Mouse (Mus musculus) E14TG2a.4 (cell line): ENCODE data around the gene Ccn1.

ENCODE experiments used
- CTCF ChIP-seq: conservative IDR thresholded peaks from 2 replicates; pipeline ENCODE4 v1.5.1; 2014; ENCODE audit warnings: low read length
- NANOG ChIP-seq: IDR thresholded peaks from 2 replicates; pipeline ENCODE4 v1.6.1; 2014; ENCODE audit warnings: borderline replicate concordance, low read length, mixed read lengths

DNA sequence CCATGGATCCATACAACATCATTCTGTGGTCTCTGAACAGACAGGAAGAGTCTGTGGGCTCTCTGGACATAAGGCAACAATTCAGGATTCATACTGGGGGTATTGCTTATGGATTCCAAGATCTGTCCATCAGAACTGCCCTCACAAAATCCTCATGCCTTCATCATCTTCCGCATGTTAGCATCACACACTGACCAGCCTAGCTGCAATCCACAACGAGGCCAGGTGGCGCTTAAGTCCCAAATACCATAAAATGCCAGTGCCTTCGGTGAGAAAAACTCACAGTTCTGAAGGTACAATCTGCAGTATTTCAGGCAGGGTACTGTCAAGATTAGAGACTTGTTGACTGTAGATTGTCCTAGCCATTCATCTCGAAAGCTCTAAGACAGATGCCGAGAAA is 4.3 kb downstream of the Ccn1 start:
- TF ChIP-seq CTCF (no peak), NANOG (no peak)
